Mouse (Mus musculus) c-Kit-positive CD71-negative TER-119-negative erythroid progenitor cells, embryonic 14.5 days (primary cell): Measurements from ENCODE around the gene Cacng8.
"Not testable (repeated sequence)": the region's sequence is repeated elsewhere in the genome, so short reads cannot be mapped to it uniquely, and the experiment has no call there.

Experiments
- DNase-seq: peaks from one replicate; pipeline ENCODE4 v3.0.0-alpha.2; 2013; ENCODE audit warnings: low read depth

The Cacng8 gene

DNA sequence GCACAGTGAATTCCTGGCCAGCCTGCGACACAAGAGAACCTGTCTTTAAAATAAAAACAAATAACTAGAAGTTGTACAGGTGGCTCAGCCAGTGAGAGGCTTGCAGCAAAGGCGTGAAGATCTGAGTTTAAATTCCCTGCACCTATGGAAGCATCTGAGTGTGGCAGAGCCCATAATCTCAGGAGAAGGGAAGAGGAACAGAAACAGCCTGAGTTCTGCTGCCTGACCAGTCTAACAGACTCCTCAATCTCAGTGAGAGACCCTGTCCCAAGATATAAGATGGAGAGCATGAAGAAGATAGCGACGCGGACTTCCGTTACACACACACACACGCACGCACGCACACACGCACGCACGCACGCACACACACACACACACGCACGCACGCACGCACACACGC lies 2.7 kb upstream of the Cacng8 start:
- no peak for DNase-seq

DNA sequence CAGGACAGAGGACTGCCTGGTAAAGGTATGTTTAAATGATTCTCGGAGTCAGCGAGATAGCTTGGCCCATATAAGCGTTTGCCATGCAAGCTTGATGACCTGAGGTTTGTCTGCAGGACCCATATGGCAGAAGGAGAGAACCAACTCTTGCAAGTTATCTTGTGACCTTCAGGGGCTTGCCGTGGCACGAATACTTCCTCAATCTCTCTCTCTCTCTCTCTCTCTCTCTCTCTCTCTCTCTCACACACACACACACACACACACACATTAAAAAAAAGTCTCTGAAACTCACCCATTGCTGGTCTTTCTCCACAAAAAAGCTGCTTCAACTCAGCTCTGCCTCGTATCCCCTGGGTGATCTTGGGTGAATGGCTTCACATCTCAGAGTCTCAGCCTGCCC lies 1.6 kb upstream of the Cacng8 start:
- no peak for DNase-seq

DNA sequence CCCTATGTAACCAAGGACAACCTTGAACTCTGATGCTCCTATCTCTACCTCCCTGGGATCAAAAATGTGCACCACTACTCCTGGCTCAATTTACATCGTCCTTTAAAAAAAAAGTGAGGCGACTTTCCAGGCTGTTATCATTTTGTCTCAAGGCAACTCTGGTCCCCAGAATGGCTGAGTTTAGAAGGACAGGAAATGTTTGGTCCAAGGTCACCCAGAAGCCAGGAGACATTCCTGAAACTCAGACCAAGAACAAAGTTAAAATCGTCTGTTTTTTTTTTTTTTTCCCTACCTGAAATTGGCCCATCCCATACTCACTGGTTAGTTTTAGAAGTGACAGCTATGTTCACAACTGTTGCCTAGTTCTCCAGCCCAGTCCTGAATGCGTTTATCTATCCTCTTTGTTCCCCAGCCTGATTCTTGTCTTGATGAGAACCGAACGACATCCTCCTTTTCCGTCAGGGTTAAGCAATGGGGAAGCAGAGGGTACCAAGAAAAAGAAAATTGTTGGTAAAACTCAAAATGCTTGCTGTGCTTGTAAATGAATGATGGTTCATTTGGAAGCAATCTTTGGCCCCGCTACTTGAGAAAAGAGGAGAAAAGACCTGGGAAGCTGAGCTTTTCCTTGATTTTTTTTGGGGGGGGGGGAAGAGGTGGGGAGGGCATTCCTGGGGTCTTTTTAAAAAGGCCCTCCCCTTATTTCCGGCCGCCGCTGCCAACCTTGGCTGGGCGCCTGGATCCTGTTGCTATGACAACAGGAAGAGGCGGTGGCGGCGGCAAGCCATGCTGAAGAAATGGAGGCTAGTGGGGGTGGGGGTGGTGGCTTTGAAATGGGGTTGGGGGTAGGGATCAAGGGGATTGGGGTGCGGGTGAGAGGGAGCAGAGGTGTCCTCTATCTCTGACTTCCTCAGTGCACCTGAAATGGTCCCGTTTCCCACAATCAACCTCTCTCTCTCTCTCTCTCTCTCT lies 755 bp upstream of the Cacng8 start:
- no peak for DNase-seq

DNA sequence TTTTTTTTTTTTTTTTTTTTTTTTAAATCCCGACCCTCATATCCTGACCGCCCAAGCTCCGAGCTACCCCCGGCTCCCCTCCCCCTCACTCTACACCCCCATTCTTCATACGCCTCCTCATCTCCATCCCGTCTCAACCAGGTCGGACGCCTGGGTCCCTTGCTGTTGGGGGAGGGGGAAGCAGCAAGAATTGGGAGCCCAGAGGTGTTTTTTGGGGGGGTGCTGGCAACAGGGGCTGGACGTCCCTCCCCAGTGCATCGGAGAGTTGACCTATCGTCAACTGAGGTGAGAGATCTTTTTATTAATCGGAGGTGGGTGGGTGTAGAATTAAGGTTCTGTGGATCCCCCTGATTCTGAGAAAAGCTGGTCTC lies 583 bp downstream of the Cacng8 start:
- no peak for DNase-seq

DNA sequence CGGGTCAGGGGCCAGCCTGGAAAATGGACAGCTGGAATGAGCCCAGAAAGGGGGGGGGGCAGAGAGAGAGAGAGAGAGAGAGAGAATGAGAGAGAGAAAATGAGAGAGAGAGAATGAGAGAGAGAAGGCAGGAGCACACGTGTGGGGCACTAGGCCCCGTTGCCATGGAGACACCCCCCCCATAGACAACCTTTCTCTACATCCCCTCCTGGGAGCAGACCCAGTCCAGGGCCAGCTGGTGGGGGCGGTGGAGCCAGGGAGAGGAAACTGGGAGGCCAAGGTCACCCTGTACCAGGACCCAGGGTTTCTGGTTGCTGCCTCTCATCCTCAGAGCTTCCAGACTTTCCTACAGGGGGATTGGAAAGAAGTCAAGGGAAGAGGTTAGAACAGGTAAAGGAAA lies 1.3 kb downstream of the Cacng8 start:
- no peak for DNase-seq

DNA sequence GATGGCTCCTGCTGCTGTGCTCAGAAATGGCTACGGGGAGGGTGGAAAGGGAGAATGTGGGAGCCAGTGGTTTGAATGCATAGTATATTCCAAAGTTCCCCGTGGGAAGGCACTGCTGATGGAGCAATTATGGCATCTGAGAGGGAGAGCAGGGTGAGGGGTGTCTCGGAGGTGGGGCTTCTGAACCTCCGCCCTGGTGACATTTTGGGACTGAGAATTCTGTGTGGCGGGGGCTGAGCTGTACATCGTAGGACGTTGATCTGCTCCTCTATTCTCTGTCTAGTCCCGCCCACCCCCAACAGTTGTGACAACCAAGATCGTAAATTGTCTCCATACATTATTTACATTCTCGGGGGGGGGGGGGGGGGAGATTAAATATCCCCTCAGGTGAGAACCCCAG lies 6.9 kb downstream of the Cacng8 start:
- no peak for DNase-seq

DNA sequence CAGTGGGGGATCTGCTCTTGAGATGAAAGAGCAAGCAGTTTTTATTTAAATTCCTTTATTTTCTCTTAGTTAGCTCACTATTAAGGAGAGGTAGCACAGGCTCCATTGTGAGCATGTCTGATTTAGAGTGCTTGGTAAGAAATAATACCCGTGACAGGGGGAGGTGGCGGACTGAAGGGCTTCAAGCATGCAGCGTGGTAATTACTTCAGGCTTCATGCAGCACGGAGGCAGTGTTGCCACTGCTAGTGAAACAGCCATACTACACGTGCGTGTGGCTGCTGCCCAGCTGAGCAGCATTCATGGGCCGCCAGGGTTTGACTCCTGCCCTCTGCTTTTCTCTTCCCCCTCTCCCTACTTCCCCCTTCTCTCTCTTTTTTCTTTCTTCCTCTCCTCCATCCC lies 7.3 kb downstream of the Cacng8 start:
- no peak for DNase-seq

DNA sequence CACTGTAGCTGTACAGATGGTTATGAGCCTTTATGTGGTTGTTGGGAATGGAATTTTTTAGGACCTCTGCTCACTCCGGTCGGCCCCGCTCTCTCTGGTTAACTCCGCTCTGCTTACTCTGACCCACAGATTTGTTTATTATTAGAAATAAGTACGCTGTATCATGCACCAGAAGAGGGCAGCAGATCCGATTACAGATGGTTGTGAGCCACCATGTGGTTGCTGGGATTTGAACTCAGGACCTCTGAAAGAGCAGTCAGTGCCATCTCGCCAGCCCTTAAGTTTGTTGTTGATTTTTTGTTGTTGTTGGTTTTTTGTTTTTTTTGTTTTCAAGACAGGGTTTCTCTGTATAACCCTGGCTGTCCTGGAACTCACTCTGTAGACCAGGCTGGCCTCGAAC lies 7.9 kb downstream of the Cacng8 start:
- DNase-seq, result not testable (repeated sequence)

DNA sequence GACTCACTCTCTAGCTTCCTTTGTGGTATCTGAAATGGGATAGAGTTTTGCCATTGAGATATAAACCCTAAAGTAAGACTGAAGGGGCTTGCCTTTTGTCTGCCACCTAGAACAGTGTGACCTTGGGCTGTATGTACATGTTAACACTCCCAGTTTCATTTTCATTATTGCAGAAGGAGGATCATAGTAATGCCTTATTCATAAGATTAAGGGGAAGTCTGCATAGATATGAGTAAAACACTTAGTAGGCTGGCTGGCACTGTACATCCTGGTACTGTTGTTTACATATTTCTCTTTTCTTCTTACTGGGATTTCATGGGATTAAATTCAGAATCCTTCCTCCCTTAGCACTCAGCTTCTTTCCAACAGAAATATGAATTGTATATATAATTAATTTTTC lies 9.5 kb downstream of the Cacng8 start:
- no peak for DNase-seq

DNA sequence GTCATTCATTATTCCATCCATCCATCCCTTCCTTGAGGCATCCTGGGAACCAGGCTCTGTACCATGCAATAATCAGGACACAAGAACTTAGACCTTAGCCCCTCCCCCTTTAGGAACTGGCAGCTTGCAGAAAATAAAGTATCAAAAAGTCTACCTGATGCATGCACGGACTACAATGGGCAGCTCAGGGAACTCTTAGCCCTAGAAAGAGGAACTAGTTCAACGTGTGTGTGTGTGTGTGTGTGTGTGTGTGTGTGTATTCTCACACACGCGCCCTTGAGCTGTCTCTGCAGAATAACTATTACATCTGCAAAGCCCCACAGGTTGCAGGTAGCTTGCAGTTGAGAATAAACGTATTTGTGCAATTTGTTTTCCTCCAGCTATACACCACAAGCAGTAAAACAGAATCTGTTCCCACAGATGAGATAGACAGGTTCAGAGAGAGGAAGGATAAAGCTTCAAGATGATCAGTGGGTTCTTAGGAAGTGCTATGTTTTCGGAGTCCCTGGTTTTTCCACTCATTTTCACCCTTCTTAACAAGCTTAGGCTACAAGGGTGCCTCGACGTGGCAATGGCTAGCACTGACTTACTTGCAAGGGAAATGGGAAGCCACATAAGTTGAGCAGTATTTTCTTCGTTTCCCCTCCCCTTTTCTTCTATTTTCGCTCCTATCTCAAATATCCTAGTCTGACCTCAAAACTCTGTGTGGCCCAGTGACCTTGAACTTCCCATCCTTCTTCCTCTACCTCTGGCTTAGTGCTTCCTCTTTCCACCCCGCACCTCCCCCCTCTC lies 19.4 kb downstream of the Cacng8 start:
- DNase-seq, result no peak

DNA sequence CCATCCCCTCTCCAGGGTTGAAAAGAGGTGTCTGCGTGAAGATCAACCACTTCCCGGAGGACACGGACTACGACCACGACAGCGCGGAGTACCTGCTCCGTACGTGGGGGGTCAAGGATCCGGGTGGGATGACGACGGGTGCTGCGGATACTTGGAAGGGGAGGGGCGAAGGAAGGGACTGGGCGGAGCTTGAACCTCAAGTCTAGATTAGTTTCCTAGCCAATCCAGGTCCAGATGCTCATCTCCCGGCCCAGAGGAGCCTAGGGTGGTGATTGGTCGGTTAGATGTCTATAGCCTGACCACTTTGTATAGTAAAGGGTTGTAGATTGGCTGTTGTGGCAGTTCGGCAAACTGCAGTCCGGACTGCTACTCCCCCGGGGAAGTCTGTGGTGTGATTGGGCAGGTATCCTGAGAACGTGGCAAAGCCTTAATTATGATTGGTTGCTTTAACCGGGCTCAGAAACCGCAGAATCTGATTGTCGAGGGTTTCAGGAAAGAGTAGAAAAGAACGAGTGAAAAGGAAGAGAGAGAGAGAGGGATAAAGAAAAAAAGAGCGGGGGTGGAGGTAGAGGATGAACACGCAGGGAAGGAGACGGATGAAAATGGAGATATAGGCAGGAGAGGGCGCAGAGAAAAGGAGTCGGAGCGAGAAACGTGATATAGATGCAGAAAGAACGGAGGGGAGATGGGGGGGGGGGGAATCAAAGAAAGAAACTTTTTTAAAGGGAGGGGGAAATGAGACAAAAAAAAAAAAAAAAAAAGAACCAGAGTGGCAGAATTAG lies 20.9 kb downstream of the Cacng8 start:
- DNase-seq, result no peak

DNA sequence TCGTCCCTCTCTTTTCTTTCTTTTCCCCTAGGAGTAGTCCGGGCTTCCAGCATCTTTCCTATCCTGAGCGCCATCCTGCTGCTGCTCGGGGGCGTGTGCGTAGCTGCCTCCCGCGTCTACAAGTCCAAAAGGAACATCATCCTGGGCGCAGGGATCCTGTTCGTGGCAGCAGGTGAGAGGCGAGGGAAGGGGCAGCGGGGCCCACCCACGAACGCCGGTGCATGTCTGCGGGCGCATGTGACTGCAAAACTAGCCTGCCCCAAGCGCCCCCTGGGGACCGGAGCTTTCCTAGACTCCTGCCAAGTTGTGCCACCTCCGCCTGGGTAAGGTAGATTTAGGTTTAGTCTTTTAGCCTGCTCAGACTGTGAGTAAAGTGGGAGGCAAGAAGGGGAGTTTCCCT lies 21.6 kb downstream of the Cacng8 start:
- no peak for DNase-seq

DNA sequence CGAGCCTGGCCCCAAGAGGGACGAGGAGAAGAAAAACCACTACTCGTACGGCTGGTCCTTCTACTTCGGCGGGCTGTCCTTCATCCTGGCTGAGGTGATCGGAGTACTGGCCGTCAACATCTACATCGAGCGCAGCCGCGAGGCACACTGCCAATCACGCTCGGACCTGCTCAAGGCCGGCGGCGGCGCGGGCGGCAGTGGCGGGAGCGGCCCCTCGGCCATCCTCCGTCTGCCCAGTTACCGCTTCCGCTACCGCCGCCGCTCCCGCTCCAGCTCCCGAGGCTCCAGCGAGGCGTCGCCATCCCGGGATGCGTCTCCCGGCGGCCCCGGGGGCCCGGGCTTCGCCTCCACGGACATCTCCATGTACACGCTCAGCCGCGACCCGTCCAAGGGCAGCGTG lies 24.4 kb downstream of the Cacng8 start:
- DNase-seq, result no peak

DNA sequence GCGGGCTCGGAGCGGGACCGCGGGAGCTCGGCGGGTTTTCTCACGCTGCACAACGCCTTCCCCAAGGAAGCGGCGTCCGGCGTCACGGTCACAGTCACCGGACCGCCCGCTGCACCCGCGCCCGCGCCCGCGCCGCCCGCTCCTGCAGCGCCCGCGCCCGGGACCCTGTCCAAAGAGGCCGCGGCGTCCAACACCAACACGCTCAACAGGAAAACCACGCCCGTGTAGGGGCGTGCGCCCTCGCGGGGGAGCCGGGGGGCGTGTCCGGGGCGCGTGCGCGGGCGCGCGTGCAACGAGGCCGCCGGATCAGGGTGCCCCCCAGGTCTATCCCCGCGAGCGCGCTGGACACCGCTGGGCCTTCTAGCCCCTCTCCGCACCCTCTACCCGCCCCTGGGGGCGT lies 24.9 kb downstream of the Cacng8 start:
- no peak for DNase-seq

DNA sequence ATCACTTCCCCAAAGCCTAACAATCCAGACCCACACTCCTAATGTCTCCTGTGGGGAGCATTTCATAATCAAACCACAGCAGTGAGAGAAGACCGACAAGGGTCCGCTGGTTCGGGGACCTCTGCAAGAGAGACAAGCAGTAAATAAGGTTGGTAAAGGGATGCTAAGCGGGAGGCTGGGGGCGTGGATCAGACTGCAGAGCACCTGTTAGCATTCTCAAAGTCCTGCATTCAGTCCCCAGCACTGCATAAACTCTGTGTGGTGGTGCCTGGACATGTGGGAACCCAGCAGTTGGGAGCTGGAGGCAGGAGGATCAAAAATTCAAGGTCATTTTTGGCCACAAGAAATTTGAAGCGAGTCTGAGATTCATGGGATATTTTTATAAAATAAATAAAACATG lies 29.5 kb downstream of the Cacng8 start:
- no peak for DNase-seq

DNA sequence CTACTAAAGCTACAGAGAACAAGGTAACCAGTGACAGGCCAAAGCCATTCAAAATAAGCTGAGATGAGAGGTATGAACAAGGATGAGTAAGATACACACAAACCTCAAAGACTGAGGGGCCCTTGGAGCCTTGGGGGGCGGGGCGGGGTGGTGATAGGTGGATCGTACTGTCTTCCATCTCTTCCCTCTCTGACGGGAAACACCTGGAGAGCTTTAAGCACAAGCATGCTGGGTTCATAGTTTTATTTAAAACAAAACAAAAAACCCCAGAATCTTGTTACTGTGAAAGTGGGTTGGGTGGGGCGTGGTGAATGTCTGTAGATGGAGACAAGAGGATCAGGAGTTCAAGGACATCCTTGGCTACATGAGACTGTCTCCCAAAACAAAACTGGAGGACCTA lies 30.0 kb downstream of the Cacng8 start:
- DNase-seq, result no peak

DNA sequence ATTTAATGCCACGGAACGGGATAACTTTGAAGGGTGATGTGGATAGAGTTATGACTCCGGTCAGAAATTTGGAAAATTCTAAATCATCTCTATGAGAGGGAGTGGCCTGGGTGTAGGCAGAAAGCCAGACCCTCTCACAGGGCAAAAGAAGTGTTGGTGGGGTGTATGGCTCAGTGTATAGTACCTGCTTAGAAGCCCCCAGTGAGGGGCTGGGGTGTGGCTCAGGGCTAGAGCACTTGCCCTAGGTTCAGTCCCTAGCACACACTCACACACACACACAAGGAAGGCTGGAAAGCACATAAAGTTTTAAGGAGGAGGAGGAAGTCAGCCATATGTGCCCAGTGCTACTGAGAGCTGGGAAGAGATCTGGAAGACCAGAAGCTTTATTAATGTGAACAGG lies 30.8 kb downstream of the Cacng8 start:
- DNase-seq, result no peak

DNA sequence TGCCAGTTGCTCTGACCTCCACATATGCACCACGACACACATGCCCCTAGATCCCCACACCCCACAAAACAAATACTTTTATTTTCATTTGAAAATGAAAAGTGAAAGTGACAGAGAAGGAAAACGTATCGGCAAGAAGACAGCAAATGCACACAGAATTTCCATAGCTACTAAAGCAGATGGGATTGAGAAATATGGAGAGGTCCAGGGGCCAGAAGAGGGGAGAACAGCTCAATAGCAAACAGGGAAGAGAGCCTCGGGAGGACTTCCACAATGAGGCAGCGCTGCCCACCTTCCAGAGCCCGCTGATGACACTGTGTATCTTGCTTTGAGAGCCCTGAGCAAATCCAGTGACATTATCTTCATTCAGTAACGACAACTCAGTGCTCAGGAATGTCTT lies 31.6 kb downstream of the Cacng8 start:
- DNase-seq, result no peak

DNA sequence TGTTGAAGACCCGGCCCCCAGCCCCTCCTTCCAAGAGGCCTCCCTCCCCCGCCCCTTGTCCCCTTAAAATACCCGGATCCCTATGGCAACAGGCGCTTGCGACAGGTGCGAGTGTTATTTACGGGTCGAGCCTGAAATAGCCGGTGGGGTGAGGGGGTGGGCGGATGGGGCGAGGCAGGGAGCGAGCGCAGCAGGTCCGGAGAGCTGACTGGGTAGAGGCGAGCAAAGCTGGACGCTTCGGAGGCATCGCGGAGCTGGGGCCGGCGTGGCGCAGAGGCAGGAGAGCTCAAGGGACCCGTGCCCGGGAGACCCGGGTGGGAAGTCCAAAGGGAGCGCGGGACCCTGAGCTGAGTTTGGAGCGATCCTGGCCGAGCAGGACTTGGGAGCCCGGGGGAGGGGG lies 32.9 kb downstream of the Cacng8 start:
- DNase-seq, result no peak

DNA sequence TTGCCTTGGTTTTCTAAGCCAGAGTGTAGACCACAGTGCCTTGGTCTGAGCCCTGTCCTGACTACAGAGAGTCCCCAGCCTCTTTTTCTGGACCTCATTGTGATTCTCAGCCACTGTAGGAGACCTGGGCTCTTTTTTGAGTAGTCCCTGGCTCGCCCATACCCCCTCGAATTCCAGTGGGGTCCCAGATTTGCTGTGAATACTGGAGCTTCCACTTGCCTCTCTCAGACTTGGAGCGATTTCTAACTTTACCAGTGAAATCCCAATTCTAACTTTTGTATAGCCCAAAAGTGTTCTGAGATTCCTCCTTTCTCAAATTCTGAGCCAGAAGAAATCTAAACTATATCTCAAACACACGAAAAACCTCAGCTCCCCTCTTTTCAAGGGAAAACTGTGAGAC lies 33.4 kb downstream of the Cacng8 start, which contains the start of gene Cacng6:
TSS of gene Cacng6 (plus strand) at position 301 of the 400 bp plus-strand sequence.
- no peak for DNase-seq

DNA sequence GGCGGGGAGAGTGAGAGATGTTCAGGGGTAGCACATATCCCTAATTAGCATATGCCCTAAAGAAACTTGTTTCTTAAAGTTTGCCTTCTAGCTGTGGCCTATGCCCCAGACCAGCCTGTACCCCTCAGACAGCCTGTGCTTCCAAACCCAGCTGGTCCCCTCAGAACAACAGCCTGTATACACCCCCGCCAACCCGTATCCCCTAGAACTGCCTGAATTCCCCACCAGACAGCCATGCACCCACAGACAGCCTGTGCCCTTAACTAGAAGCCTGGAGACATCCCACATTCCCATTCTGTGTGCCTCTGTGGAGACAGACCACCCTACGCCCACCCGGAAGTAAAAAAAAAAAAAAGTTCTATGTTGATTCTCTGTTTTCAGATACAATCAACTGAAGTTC lies 34.7 kb downstream of the Cacng8 start:
- DNase-seq, result no peak

DNA sequence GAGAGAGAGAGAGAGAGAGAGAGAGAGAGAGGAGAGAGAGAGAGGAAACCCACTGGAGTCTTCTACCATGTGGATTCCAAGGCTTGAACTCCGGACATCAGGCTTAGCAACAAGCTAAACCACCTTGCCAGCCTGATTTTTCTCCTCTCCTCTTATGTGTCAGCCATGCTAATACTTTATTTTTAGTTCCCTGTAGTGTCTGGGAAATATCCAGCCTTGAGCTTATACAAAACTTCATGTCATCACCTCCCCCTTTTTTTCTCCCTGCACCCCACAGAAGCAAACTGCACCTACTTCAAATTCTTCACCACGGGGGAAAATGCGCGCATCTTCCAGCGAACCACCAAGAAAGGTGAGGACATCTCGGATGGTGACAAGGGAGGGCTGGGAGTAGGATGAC lies 39.7 kb downstream of the Cacng8 start:
- DNase-seq, result no peak

DNA sequence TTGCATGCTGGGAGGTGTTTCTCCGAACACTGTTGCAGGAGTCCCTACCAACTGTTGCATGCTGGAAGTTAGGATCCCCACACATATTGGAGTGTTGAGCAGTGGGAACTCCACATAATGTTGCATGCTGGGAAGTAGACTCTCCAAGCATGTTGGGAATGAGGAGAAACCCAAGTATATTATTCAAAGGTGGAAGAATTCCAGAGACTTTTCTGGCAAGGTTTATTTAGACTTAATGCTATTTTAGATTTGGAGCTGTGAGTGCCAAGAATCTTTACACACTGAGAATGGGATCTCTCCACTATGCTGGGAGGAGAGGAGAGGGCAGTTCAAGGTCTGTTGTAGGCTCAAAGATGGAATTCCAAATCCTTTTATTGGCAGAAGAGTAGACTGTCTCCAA lies 41.6 kb downstream of the Cacng8 start:
- DNase-seq, result no peak
